Mouse (Mus musculus) heart, embryonic 11.5 days (tissue): ENCODE data around the gene Frg2f1. TPM values are rescaled to one million over a fixed set of nuclear protein-coding genes. Genes with fewer than 3 reads are reported as not detected.
A peak's percentile ranks its signal among the peaks of the same experiment; 100 is the strongest.

Experiments used
- ATAC-seq: fragments of 200-750 bp; cut with Nextera tagmentation; replicated peaks from 2 replicates; pipeline ENCODE4 v1.8.0; 2017; ENCODE audit warnings: moderate library complexity; ENCODE audit not compliant: insufficient number of reproducible peaks, low FRiP score, low TSS enrichment
- H3K27ac ChIP-seq: fragments of 300-500 bp; sonication (generic); 2 replicates; pipeline ENCODE4 v1.5.1; 2014; ENCODE audit warnings: mild to moderate bottlenecking, low read depth, low read length
- H3K27me3 ChIP-seq: fragments of 300-500 bp; sonication (generic); 2 replicates; pipeline ENCODE4 v1.6.1; 2014; ENCODE audit warnings: mild to moderate bottlenecking, low read length, mixed read lengths; ENCODE audit not compliant: control insufficient read depth, insufficient read depth
- H3K36me3 ChIP-seq: fragments of 300-500 bp; sonication (generic); 2 replicates; pipeline ENCODE4 v1.6.1; 2014; ENCODE audit warnings: mild to moderate bottlenecking, low read length, moderate library complexity, mixed read lengths; ENCODE audit not compliant: control insufficient read depth, insufficient read depth
- H3K4me1 ChIP-seq: fragments of 300-500 bp; sonication (generic); 2 replicates; pipeline ENCODE4 v1.6.1; 2014; ENCODE audit warnings: low read length; ENCODE audit not compliant: control insufficient read depth, insufficient read depth
- H3K4me2 ChIP-seq: fragments of 300-500 bp; sonication (generic); 2 replicates; pipeline ENCODE4 v1.6.1; 2014; ENCODE audit warnings: mild to moderate bottlenecking, moderate library complexity
- H3K4me3 ChIP-seq: fragments of 300-500 bp; sonication (generic); 2 replicates; pipeline ENCODE4 v1.5.1; 2014; ENCODE audit warnings: low read depth, low read length
- H3K9ac ChIP-seq: fragments of 300-500 bp; sonication (generic); 2 replicates; pipeline ENCODE4 v1.6.1; 2014; ENCODE audit warnings: mild to moderate bottlenecking, low read depth, low read length, moderate library complexity
- H3K9me3 ChIP-seq: fragments of 300-500 bp; sonication (generic); replicated peaks from 2 replicates; pipeline ENCODE4 v1.6.1; 2016; ENCODE audit warnings: low read length; ENCODE audit not compliant: control insufficient read depth
- WGBS: fragments of 180-500 bp; shearing (Covaris S2); extraction: QIAGEN DNeasy Blood & Tissue Kit; methylation state at CpG from one replicate; pipeline ENCODE4 v1.1.7; 2014; ENCODE audit not compliant: insufficient replicate concordance; 5-methylcytosine and 5-hydroxymethylcytosine counted together
- polyA plus RNA-seq: library from polyadenylated mRNA; unstranded; fragments of >200 nt; fragmentation: Nextera tagmentation; extraction: Ambion mirVana; gene quantifications from 2 replicates; pipeline ENCODE4 v1.2.1, GENCODE M21; 2014

Gene Frg2f1
- polyA plus RNA-seq: 3.0 and 4.2 TPM in 2 replicates

GRCm38 (mm10) chr4:119539031-119539824 lies at the start of gene Frg2f1:
TSS of gene Frg2f1 (minus strand) at chr4:119539529.
- Histone ChIP-seq H3K27ac (peak within 1 kb of the TSS; percentile 99), H3K9me3 (no peaks in the 10 kb centered on the region), H3K4me3 (peak within 1 kb of the TSS; percentile 98), H3K27me3 (no peaks in the 10 kb centered on the region), H3K36me3 (no peaks in the 10 kb centered on the region), H3K9ac (peak within 1 kb of the TSS; percentile 94), H3K4me2 (peak within 1 kb of the TSS; percentile 86), H3K4me1 (peaks cover 13% of the 10 kb centered on the region; the same call in 1 of the 2 replicates)
- under 1% methylated on average over 72 of the region's 85 CpGs for WGBS
- peak; percentile 92 for ATAC-seq

DNA sequence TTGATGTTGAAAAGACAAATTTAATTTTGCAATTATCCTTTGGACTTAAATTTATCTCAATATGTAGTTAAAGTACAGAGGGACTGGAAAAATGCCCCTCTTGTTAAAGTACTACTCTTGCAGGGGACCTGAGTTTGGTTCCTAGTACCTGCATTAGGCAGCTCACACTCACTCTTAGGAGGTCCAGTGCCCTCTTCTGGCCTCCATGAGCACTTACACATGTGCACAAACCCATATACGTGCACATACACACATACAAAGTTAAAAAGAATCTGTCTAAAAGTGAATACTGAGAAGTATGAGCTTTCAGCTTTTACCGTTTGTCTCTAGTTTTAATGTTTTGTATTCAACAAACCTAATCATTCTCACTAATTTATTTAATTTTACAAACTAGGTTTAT lies 48.7 kb upstream of the Frg2f1 start:
- Histone ChIP-seq H3K9ac (no peak overlapping the region), H3K4me1 (peaks cover 10% of the 10 kb centered on the region; the same call in 1 of the 2 replicates), H3K4me2 (no peak overlapping the region), H3K36me3 (0 out of 2 replicates have a peak, but pooled peaks cover 3% of the 10 kb centered on the region), H3K27me3 (no peaks in the 10 kb centered on the region), H3K27ac (no peak overlapping the region), H3K4me3 (no peak overlapping the region), H3K9me3 (no peaks in the 10 kb centered on the region)
- 96% methylated on average over 2 of the region's 2 CpGs for WGBS
- no peak for ATAC-seq

DNA sequence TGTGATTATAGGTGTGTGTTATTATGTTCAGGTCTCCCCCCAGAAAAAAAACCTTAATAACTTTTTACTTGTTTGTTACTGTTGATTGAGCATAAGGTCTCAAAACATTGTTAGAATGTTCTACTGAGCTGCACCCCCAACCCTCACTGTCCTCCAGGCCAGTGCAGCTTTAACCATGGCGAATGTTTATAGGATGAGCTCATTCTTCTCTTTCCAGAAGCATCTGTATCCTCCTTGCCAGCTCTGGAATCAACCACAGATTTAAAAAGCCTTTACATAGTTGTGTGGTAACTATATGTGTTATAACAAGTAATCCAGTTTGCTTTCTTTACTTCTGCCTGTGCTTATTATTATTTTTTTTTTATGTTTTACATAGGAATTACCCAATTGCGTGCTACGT lies 36.1 kb upstream of the Frg2f1 start:
- H3K9ac ChIP-seq: no peak overlapping the region
- H3K27me3 ChIP-seq: no peaks in the 10 kb centered on the region
- ATAC-seq: no peak
- H3K4me1 ChIP-seq: peaks cover 23% of the 10 kb centered on the region
- H3K36me3 ChIP-seq: no peaks in the 10 kb centered on the region
- no peaks in the 10 kb centered on the region for H3K9me3 ChIP-seq
- no peak overlapping the region for H3K27ac ChIP-seq
- WGBS: 93% methylated on average over 3 of the region's 3 CpGs
- H3K4me3 ChIP-seq: no peak overlapping the region
- no peak overlapping the region for H3K4me2 ChIP-seq

DNA sequence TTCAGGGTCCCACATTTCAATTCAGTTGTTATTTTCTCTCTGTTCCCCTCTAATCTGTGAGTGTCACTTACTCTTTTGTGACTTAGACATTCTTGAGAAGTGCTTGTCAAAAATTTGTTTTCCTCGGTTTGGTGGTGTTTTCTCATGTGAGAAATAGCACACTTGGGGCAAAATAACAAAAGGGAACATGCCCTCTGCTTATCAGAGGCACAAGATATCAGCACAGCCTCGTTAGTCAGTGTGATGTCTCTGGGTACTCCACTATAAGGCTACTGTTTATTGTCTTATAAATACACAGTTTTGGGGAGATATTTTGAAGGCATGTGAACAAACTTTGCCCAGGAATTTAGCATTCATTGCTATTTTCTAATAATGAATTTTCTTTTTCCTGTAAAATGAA lies 35.2 kb upstream of the Frg2f1 start:
- peaks cover 23% of the 10 kb centered on the region for H3K4me1 ChIP-seq
- H3K36me3 ChIP-seq: no peaks in the 10 kb centered on the region
- no peak overlapping the region for H3K4me2 ChIP-seq
- no peak overlapping the region for H3K9ac ChIP-seq
- no peak for ATAC-seq
- no peaks in the 10 kb centered on the region for H3K9me3 ChIP-seq
- 26% methylated on average over 2 of the region's 2 CpGs for WGBS
- no peaks in the 10 kb centered on the region for H3K27me3 ChIP-seq
- no peak overlapping the region for H3K4me3 ChIP-seq
- no peak overlapping the region for H3K27ac ChIP-seq

DNA sequence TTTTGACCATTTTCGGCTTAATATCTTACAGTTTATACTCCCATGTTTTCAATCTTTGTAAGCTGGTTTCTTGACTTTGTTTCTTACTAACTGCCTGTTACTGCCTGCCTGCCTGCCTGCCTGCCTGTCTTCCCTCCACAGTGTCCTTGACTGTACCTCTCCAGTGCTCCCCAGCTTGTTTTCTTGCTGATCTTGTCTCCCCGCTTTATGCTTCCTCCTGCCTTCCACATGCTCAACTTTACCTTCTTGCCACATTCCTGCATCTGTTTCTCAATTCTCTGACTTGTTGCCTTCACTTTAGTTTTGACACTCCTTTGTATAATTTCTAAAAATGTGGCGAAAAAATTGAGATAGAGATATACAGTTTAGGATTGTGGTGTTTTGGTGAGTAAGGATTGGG lies 33.4 kb upstream of the Frg2f1 start:
- Histone ChIP-seq H3K4me1 (peaks cover 23% of the 10 kb centered on the region), H3K36me3 (no peaks in the 10 kb centered on the region), H3K4me2 (no peak overlapping the region), H3K9ac (no peak overlapping the region), H3K9me3 (no peaks in the 10 kb centered on the region), H3K4me3 (no peak overlapping the region), H3K27me3 (no peaks in the 10 kb centered on the region), H3K27ac (no peak overlapping the region)
- no peak for ATAC-seq
- 90% methylated on average over 3 of the region's 3 CpGs for WGBS

GRCm38 (mm10) chr4:119566322-119566835 lies 27.1 kb upstream of the Frg2f1 start:
- no peak overlapping the region for H3K4me2 ChIP-seq
- peak overlapping the region; percentile 73 for H3K27ac ChIP-seq
- ATAC-seq: peak; percentile 61; the same call in 1 of the 2 replicates
- no peak overlapping the region for H3K9ac ChIP-seq
- peaks cover 3% of the 10 kb centered on the region; the same call in 1 of the 2 replicates for H3K9me3 ChIP-seq
- H3K4me3 ChIP-seq: no peak overlapping the region
- no peaks in the 10 kb centered on the region for H3K27me3 ChIP-seq
- H3K36me3 ChIP-seq: peaks cover 5% of the 10 kb centered on the region; the same call in 1 of the 2 replicates
- 54% methylated on average over 4 of the region's 4 CpGs for WGBS
- H3K4me1 ChIP-seq: peaks cover 10% of the 10 kb centered on the region

DNA sequence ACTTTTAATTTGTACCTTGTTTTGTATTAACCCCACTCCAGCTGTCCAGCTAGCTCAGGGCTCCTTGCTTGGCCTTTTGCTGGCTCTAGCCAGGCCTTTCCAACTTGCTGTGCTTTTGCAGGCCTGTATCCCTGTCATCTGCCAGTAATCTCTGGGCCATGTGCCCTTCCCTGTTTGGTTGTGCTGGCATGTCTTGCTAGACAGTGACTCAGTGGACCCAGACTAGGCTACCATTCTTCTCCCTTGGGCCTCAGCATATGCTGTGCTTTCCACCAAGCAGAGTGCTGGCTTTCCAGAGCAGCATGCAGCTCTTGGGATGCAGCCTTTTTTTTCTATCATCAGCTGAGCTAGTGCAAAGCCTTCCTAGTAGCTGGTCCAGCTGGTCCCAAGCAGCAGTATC lies 23.8 kb upstream of the Frg2f1 start:
- H3K4me3 ChIP-seq: no peak overlapping the region
- H3K36me3 ChIP-seq: peaks cover 5% of the 10 kb centered on the region; the same call in 1 of the 2 replicates
- H3K4me1 ChIP-seq: peaks cover 10% of the 10 kb centered on the region
- H3K9me3 ChIP-seq: peaks cover 3% of the 10 kb centered on the region; the same call in 1 of the 2 replicates
- no peaks in the 10 kb centered on the region for H3K27me3 ChIP-seq
- H3K27ac ChIP-seq: no peak overlapping the region
- H3K4me2 ChIP-seq: no peak overlapping the region
- no peak overlapping the region for H3K9ac ChIP-seq
- ATAC-seq: no peak

DNA sequence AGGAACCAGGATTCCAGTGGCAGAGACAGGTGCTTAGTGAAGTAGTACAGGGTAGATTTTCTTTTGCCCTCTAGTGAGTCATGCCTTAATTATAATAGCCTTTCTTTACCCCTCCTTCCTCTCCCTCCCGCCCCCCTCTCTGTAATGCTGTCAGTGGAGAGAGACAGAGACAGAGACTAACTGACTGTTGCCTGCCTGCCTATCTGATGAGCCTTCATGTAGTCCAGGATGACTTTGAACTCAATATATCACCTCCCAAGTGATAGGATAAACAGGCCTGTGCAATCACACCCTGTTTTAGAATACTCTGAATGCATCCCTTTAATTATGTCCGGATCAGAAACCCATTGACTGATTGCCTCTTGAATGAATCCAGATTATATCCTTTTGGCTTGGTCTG lies 16.1 kb upstream of the Frg2f1 start:
- H3K4me3 ChIP-seq: no peak overlapping the region
- H3K9me3 ChIP-seq: no peaks in the 10 kb centered on the region
- no peak overlapping the region for H3K4me2 ChIP-seq
- no peak overlapping the region for H3K27ac ChIP-seq
- H3K4me1 ChIP-seq: peaks cover 9% of the 10 kb centered on the region
- H3K9ac ChIP-seq: no peak overlapping the region
- H3K36me3 ChIP-seq: no peaks in the 10 kb centered on the region
- 71% methylated on average over 2 of the region's 2 CpGs for WGBS
- ATAC-seq: no peak
- H3K27me3 ChIP-seq: no peaks in the 10 kb centered on the region
